Mouse (Mus musculus) neural tube, embryonic 15.5 days (tissue): ENCODE results near the gene Slc5a3. TPM values are rescaled to one million over a fixed set of nuclear protein-coding genes. Genes with fewer than 3 reads are reported as not detected.

Experiments
- ATAC-seq: fragments of 200-750 bp; cut with Nextera tagmentation; 2 replicates; pipeline ENCODE4 v1.8.0; 2017; ENCODE audit warnings: mild to moderate bottlenecking, moderate TSS enrichment, moderate library complexity; ENCODE audit not compliant: low FRiP score
- H3K27ac ChIP-seq: fragments of 300-500 bp; sonication (generic); replicated peaks from 2 replicates; pipeline ENCODE4 v1.5.1; 2015; ENCODE audit warnings: mild to moderate bottlenecking, inconsistent platforms
- H3K27me3 ChIP-seq: fragments of 300-500 bp; sonication (generic); replicated peaks from 2 replicates; pipeline ENCODE4 v1.6.1; 2015; ENCODE audit warnings: inconsistent platforms
- H3K36me3 ChIP-seq: fragments of 300-500 bp; sonication (generic); 2 replicates; pipeline ENCODE4 v1.6.1; 2015; ENCODE audit warnings: inconsistent platforms
- H3K4me1 ChIP-seq: fragments of 300-500 bp; sonication (generic); 2 replicates; pipeline ENCODE4 v1.6.1; 2015; ENCODE audit warnings: inconsistent platforms
- H3K4me2 ChIP-seq: fragments of 300-500 bp; sonication (generic); 2 replicates; pipeline ENCODE4 v1.6.1; 2015; ENCODE audit warnings: inconsistent platforms, mild to moderate bottlenecking, moderate library complexity
- H3K4me3 ChIP-seq: fragments of 300-500 bp; sonication (generic); replicated peaks from 2 replicates; pipeline ENCODE4 v1.5.1; 2015; ENCODE audit warnings: mild to moderate bottlenecking, inconsistent platforms
- H3K9ac ChIP-seq: fragments of 300-500 bp; sonication (generic); replicated peaks from 2 replicates; pipeline ENCODE4 v1.6.1; 2015; ENCODE audit warnings: mild to moderate bottlenecking, inconsistent platforms
- H3K9me3 ChIP-seq: fragments of 300-500 bp; sonication (generic); replicated peaks from 2 replicates; pipeline ENCODE4 v1.6.1; 2016; ENCODE audit warnings: inconsistent platforms
- WGBS: fragments of 180-500 bp; shearing (Covaris S2); methylation state at CpG from one replicate; pipeline ENCODE4 v1.1.7; 2015; ENCODE audit warnings: mixed read lengths; 5-methylcytosine and 5-hydroxymethylcytosine counted together
- polyA plus RNA-seq: library from polyadenylated mRNA; unstranded; fragments of >200 nt; fragmentation: Nextera tagmentation; extraction: Ambion mirVana; gene quantifications from 2 replicates; pipeline ENCODE4 v1.2.1, GENCODE M21; 2015

Slc5a3 gene
- 12.7 and 15.6 TPM in 2 replicates for polyA plus RNA-seq

GRCm38 (mm10) chr16:92057852-92058643 lies at the start of gene Slc5a3, which contains the start of the genes Mrps6 and Gm49711:
Gene Slc5a3, plus strand, starts transcription at chr16:92058322.
Gene Mrps6, plus strand, starts transcription at chr16:92058270.
Gene Gm49711, plus strand, starts transcription at chr16:92058316.
- H3K9ac ChIP-seq, result peak within 1 kb of the TSS; percentile 82
- peak within 1 kb of the TSS; percentile 95 for H3K4me3 ChIP-seq
- ATAC-seq, result peak; percentile 94
- no peaks in the 10 kb centered on the region for H3K27me3 ChIP-seq
- WGBS, result under 1% methylated on average over 88 of the region's 99 CpGs
- peaks cover 17% of the 10 kb centered on the region for H3K36me3 ChIP-seq
- H3K27ac ChIP-seq, result peak within 1 kb of the TSS; percentile 92
- no peaks in the 10 kb centered on the region for H3K9me3 ChIP-seq
- peaks cover 37% of the 10 kb centered on the region for H3K4me1 ChIP-seq
- H3K4me2 ChIP-seq, result peak within 1 kb of the TSS; percentile 83

- no peaks in the 10 kb centered on the region for H3K9me3 ChIP-seq
- H3K27ac ChIP-seq, result no peak overlapping the region
- 90% methylated on average over 2 of the region's 2 CpGs for WGBS
- H3K27me3 ChIP-seq, result no peaks in the 10 kb centered on the region
- ATAC-seq, result no peak
- no peaks in the 10 kb centered on the region for H3K4me1 ChIP-seq
- H3K36me3 ChIP-seq, result no peaks in the 10 kb centered on the region
- H3K4me2 ChIP-seq, result no peak overlapping the region
- no peak overlapping the region for H3K9ac ChIP-seq
- no peak overlapping the region for H3K4me3 ChIP-seq
These were observed 48.5 kb upstream of the Slc5a3 start for GRCm38 (mm10) chr16:92009586-92009985.

- WGBS, result 92% methylated on average over 8 of the region's 8 CpGs
- Histone ChIP-seq H3K4me3 (no peak overlapping the region), H3K9me3 (no peaks in the 10 kb centered on the region), H3K36me3 (no peaks in the 10 kb centered on the region), H3K9ac (no peak overlapping the region), H3K27me3 (no peaks in the 10 kb centered on the region), H3K27ac (no peak overlapping the region), H3K4me1 (peaks cover 12% of the 10 kb centered on the region), H3K4me2 (no peak overlapping the region)
- ATAC-seq, result no peak
These were observed 41.3 kb upstream of the Slc5a3 start for GRCm38 (mm10) chr16:92016792-92017191.

GRCm38 (mm10) chr16:92019141-92020118 lies 38.7 kb upstream of the Slc5a3 start:
- H3K36me3 ChIP-seq, result no peaks in the 10 kb centered on the region
- peak overlapping the region; percentile 42 for H3K4me3 ChIP-seq
- ATAC-seq, result peak; percentile 74
- no peaks in the 10 kb centered on the region for H3K9me3 ChIP-seq
- H3K4me1 ChIP-seq, result peaks cover 12% of the 10 kb centered on the region
- H3K27ac ChIP-seq, result peak overlapping the region; percentile 75
- H3K27me3 ChIP-seq, result no peaks in the 10 kb centered on the region
- H3K4me2 ChIP-seq, result peak overlapping the region; percentile 67
- WGBS, result 5% methylated on average over 26 of the region's 26 CpGs
- peak overlapping the region; percentile 31 for H3K9ac ChIP-seq

- Histone ChIP-seq H3K4me2 (no peak overlapping the region), H3K27ac (no peak overlapping the region)
These were observed 36.3 kb upstream of the Slc5a3 start for GRCm38 (mm10) chr16:92021656-92022400.

GRCm38 (mm10) chr16:92022494-92023283 lies 35.4 kb upstream of the Slc5a3 start:
- Histone ChIP-seq H3K4me2 (no peak overlapping the region), H3K9ac (no peak overlapping the region), H3K4me1 (peaks cover 12% of the 10 kb centered on the region), H3K9me3 (no peaks in the 10 kb centered on the region), H3K27ac (no peak overlapping the region), H3K27me3 (no peaks in the 10 kb centered on the region), H3K36me3 (no peaks in the 10 kb centered on the region), H3K4me3 (no peak overlapping the region)
- WGBS, result 77% methylated on average over 20 of the region's 20 CpGs
- no peak for ATAC-seq

More at GRCm38 (mm10) chr16:92021656-92022400, 36.3 kb upstream of the Slc5a3 start:
- Histone ChIP-seq H3K4me3 (no peak overlapping the region), H3K4me1 (peaks cover 12% of the 10 kb centered on the region), H3K9me3 (no peaks in the 10 kb centered on the region), H3K36me3 (no peaks in the 10 kb centered on the region), H3K27me3 (no peaks in the 10 kb centered on the region), H3K9ac (no peak overlapping the region)
- WGBS, result 85% methylated on average over 12 of the region's 12 CpGs
- ATAC-seq, result no peak

- H3K9ac ChIP-seq, result no peak overlapping the region
- H3K4me3 ChIP-seq, result no peak overlapping the region
- H3K36me3 ChIP-seq, result no peaks in the 10 kb centered on the region
- H3K27ac ChIP-seq, result no peak overlapping the region
- no peak for ATAC-seq
- H3K4me2 ChIP-seq, result no peak overlapping the region
- H3K4me1 ChIP-seq, result no peaks in the 10 kb centered on the region
- no peaks in the 10 kb centered on the region for H3K27me3 ChIP-seq
- WGBS, result 83% methylated on average over 3 of the region's 3 CpGs
- no peaks in the 10 kb centered on the region for H3K9me3 ChIP-seq
These were observed 24.8 kb upstream of the Slc5a3 start for GRCm38 (mm10) chr16:92033286-92033685.

- 80% methylated on average over 5 of the region's 5 CpGs for WGBS
- Histone ChIP-seq H3K4me2 (no peak overlapping the region), H3K27ac (no peak overlapping the region), H3K4me1 (no peaks in the 10 kb centered on the region), H3K4me3 (no peak overlapping the region), H3K27me3 (no peaks in the 10 kb centered on the region), H3K9ac (no peak overlapping the region), H3K36me3 (no peaks in the 10 kb centered on the region), H3K9me3 (no peaks in the 10 kb centered on the region)
- no peak for ATAC-seq
These were observed 23.4 kb upstream of the Slc5a3 start for GRCm38 (mm10) chr16:92034676-92035075.

- Histone ChIP-seq H3K4me3 (no peak overlapping the region), H3K4me1 (no peaks in the 10 kb centered on the region), H3K27me3 (no peaks in the 10 kb centered on the region), H3K4me2 (no peak overlapping the region), H3K27ac (no peak overlapping the region), H3K9ac (no peak overlapping the region), H3K36me3 (no peaks in the 10 kb centered on the region), H3K9me3 (no peaks in the 10 kb centered on the region)
- ATAC-seq, result no peak
- WGBS, result 35% methylated on average over 8 of the region's 8 CpGs
These were observed 21.4 kb upstream of the Slc5a3 start for GRCm38 (mm10) chr16:92036701-92037100.

GRCm38 (mm10) chr16:92037891-92038607 lies 20.1 kb upstream of the Slc5a3 start:
- Histone ChIP-seq H3K4me1 (no peaks in the 10 kb centered on the region), H3K27ac (no peak overlapping the region), H3K36me3 (no peaks in the 10 kb centered on the region), H3K9ac (no peak overlapping the region), H3K27me3 (no peaks in the 10 kb centered on the region), H3K4me2 (no peak overlapping the region), H3K4me3 (no peak overlapping the region), H3K9me3 (no peaks in the 10 kb centered on the region)
- WGBS, result 88% methylated on average over 21 of the region's 21 CpGs
- no peak for ATAC-seq
